Mouse (Mus musculus) liver, embryonic 15.5 days (tissue): ENCODE results near the gene Magi2. TPM values are rescaled to one million over a fixed set of nuclear protein-coding genes. Genes with fewer than 3 reads are reported as not detected.

ENCODE experiments used
- ATAC-seq: fragments of 200-750 bp; cut with Nextera tagmentation; 2 replicates; pipeline ENCODE4 v1.8.0; 2017; ENCODE audit warnings: moderate number of reproducible peaks, mild to moderate bottlenecking, moderate library complexity; ENCODE audit not compliant: insufficient read depth
- H3K27ac ChIP-seq: fragments of 300-500 bp; sonication (generic); replicated peaks from 2 replicates; pipeline ENCODE4 v1.5.1; 2015; ENCODE audit warnings: mild to moderate bottlenecking, inconsistent platforms
- H3K27me3 ChIP-seq: fragments of 300-500 bp; sonication (generic); 2 replicates; pipeline ENCODE4 v1.6.1; 2015; ENCODE audit warnings: mild to moderate bottlenecking, inconsistent platforms
- H3K36me3 ChIP-seq: fragments of 300-500 bp; sonication (generic); replicated peaks from 2 replicates; pipeline ENCODE4 v1.6.1; 2015; ENCODE audit warnings: moderate library complexity, mild to moderate bottlenecking, inconsistent platforms
- H3K4me1 ChIP-seq: fragments of 300-500 bp; sonication (generic); replicated peaks from 2 replicates; pipeline ENCODE4 v1.6.1; 2015; ENCODE audit warnings: inconsistent platforms
- H3K4me2 ChIP-seq: fragments of 300-500 bp; sonication (generic); 2 replicates; pipeline ENCODE4 v1.6.1; 2015; ENCODE audit warnings: moderate library complexity, mild to moderate bottlenecking, inconsistent platforms
- H3K4me3 ChIP-seq: fragments of 300-500 bp; sonication (generic); replicated peaks from 2 replicates; pipeline ENCODE4 v1.5.1; 2015; ENCODE audit warnings: mild to moderate bottlenecking, inconsistent platforms
- H3K9ac ChIP-seq: fragments of 300-500 bp; sonication (generic); 2 replicates; pipeline ENCODE4 v1.6.1; 2015; ENCODE audit warnings: moderate library complexity, mild to moderate bottlenecking, inconsistent platforms
- H3K9me3 ChIP-seq: fragments of 300-500 bp; sonication (generic); replicated peaks from 2 replicates; pipeline ENCODE4 v1.6.1; 2016; ENCODE audit warnings: inconsistent platforms
- WGBS: fragments of 180-500 bp; shearing (Covaris S2); methylation state at CpG from one replicate; pipeline ENCODE4 v1.1.7; 2015; ENCODE audit warnings: mixed read lengths; ENCODE audit not compliant: insufficient replicate concordance; 5-methylcytosine and 5-hydroxymethylcytosine counted together
- polyA plus RNA-seq: library from polyadenylated mRNA; unstranded; fragments of >200 nt; fragmentation: Nextera tagmentation; extraction: Ambion mirVana; gene quantifications from 2 replicates; pipeline ENCODE4 v1.2.1, GENCODE M21; 2015

Magi2 gene
- polyA plus RNA-seq, 1 experiment from 2014 or later: 0.13 TPM

GRCm38 (mm10) chr5:19862854-19863253, 636.0 kb downstream of the Magi2 start:
- H3K9ac ChIP-seq: no peak overlapping the region
- no peaks in the 10 kb centered on the region for H3K4me1 ChIP-seq
- no peak overlapping the region for H3K27ac ChIP-seq
- no peak overlapping the region for H3K4me2 ChIP-seq
- WGBS: 20% methylated on average over 2 of the region's 2 CpGs
- no peak for ATAC-seq
- no peaks in the 10 kb centered on the region for H3K36me3 ChIP-seq
- H3K9me3 ChIP-seq: no peaks in the 10 kb centered on the region
- no peak overlapping the region for H3K4me3 ChIP-seq
- no peaks in the 10 kb centered on the region for H3K27me3 ChIP-seq

- 66% methylated on average over 4 of the region's 4 CpGs for WGBS
- no peak overlapping the region for H3K27ac ChIP-seq
- no peak for ATAC-seq
- H3K4me1 ChIP-seq: no peaks in the 10 kb centered on the region
- no peak overlapping the region for H3K4me3 ChIP-seq
- no peaks in the 10 kb centered on the region for H3K36me3 ChIP-seq
- H3K9ac ChIP-seq: no peak overlapping the region
- H3K27me3 ChIP-seq: no peaks in the 10 kb centered on the region
- H3K4me2 ChIP-seq: no peak overlapping the region
- no peaks in the 10 kb centered on the region for H3K9me3 ChIP-seq
Measured at GRCm38 (mm10) chr5:19870406-19870805, 643.6 kb downstream of the Magi2 start.

GRCm38 (mm10) chr5:19891693-19892092, 664.9 kb downstream of the Magi2 start:
- no peak for ATAC-seq
- WGBS: 33% methylated on average over 3 of the region's 3 CpGs
- H3K27ac ChIP-seq: no peak overlapping the region

GRCm38 (mm10) chr5:19895893-19896292, 669.1 kb downstream of the Magi2 start:
- no peak overlapping the region for H3K9ac ChIP-seq
- ATAC-seq: no peak
- WGBS: 23% methylated on average over 6 of the region's 6 CpGs
- H3K9me3 ChIP-seq: no peaks in the 10 kb centered on the region
- no peaks in the 10 kb centered on the region for H3K36me3 ChIP-seq
- H3K27ac ChIP-seq: no peak overlapping the region
- no peaks in the 10 kb centered on the region for H3K4me1 ChIP-seq
- no peaks in the 10 kb centered on the region for H3K27me3 ChIP-seq
- H3K4me2 ChIP-seq: no peak overlapping the region
- H3K4me3 ChIP-seq: no peak overlapping the region

More at GRCm38 (mm10) chr5:19891693-19892092, 664.9 kb downstream of the Magi2 start:
- H3K36me3 ChIP-seq: no peaks in the 10 kb centered on the region
- H3K9me3 ChIP-seq: no peaks in the 10 kb centered on the region
- no peak overlapping the region for H3K4me2 ChIP-seq
- H3K4me1 ChIP-seq: no peaks in the 10 kb centered on the region
- no peak overlapping the region for H3K9ac ChIP-seq
- no peak overlapping the region for H3K4me3 ChIP-seq
- H3K27me3 ChIP-seq: no peaks in the 10 kb centered on the region

GRCm38 (mm10) chr5:19901625-19902024, 674.8 kb downstream of the Magi2 start:
- Histone ChIP-seq H3K36me3 (no peaks in the 10 kb centered on the region), H3K27ac (no peak overlapping the region), H3K27me3 (no peaks in the 10 kb centered on the region), H3K9me3 (no peaks in the 10 kb centered on the region), H3K4me2 (no peak overlapping the region), H3K4me1 (no peaks in the 10 kb centered on the region), H3K4me3 (no peak overlapping the region), H3K9ac (no peak overlapping the region)
- no peak for ATAC-seq
- 38% methylated on average over 8 of the region's 8 CpGs for WGBS

- peaks cover 21% of the 10 kb centered on the region for H3K27me3 ChIP-seq
Measured at GRCm38 (mm10) chr5:19906636-19907035, 679.8 kb downstream of the Magi2 start.

GRCm38 (mm10) chr5:19907381-19907982, 680.6 kb downstream of the Magi2 start:
- Histone ChIP-seq H3K4me1 (no peaks in the 10 kb centered on the region), H3K9me3 (no peaks in the 10 kb centered on the region), H3K4me3 (no peak overlapping the region), H3K27ac (no peak overlapping the region), H3K27me3 (peaks cover 21% of the 10 kb centered on the region), H3K9ac (no peak overlapping the region), H3K36me3 (no peaks in the 10 kb centered on the region), H3K4me2 (no peak overlapping the region)
- ATAC-seq: no peak
- WGBS: 9% methylated on average over 12 of the region's 12 CpGs

More at GRCm38 (mm10) chr5:19906636-19907035, 679.8 kb downstream of the Magi2 start:
- no peak for ATAC-seq
- no peaks in the 10 kb centered on the region for H3K36me3 ChIP-seq
- no peak overlapping the region for H3K4me2 ChIP-seq
- H3K4me1 ChIP-seq: no peaks in the 10 kb centered on the region
- H3K27ac ChIP-seq: no peak overlapping the region
- H3K9me3 ChIP-seq: no peaks in the 10 kb centered on the region
- 66% methylated on average over 4 of the region's 4 CpGs for WGBS
- H3K4me3 ChIP-seq: no peak overlapping the region
- no peak overlapping the region for H3K9ac ChIP-seq

GRCm38 (mm10) chr5:19907983-19908705, 681.3 kb downstream of the Magi2 start:
- H3K27me3 ChIP-seq: peaks cover 21% of the 10 kb centered on the region
- H3K9me3 ChIP-seq: no peaks in the 10 kb centered on the region
- no peak overlapping the region for H3K27ac ChIP-seq
- no peak overlapping the region for H3K9ac ChIP-seq
- 5% methylated on average over 16 of the region's 16 CpGs for WGBS
- H3K36me3 ChIP-seq: no peaks in the 10 kb centered on the region
- H3K4me2 ChIP-seq: no peak overlapping the region; the same call in 1 of the 2 replicates
- H3K4me3 ChIP-seq: no peak overlapping the region
- ATAC-seq: no peak
- H3K4me1 ChIP-seq: no peaks in the 10 kb centered on the region

- Histone ChIP-seq H3K27me3 (peaks cover 21% of the 10 kb centered on the region), H3K27ac (no peak overlapping the region), H3K36me3 (no peaks in the 10 kb centered on the region), H3K4me3 (no peak overlapping the region), H3K9ac (no peak overlapping the region), H3K4me1 (no peaks in the 10 kb centered on the region), H3K9me3 (no peaks in the 10 kb centered on the region), H3K4me2 (no peak overlapping the region)
- ATAC-seq: no peak
- WGBS: 3% methylated on average over 5 of the region's 5 CpGs
Measured at GRCm38 (mm10) chr5:19908706-19909060, 681.8 kb downstream of the Magi2 start.

- H3K36me3 ChIP-seq: no peaks in the 10 kb centered on the region
- WGBS: 9% methylated on average over 11 of the region's 11 CpGs
- no peak overlapping the region for H3K9ac ChIP-seq
- no peaks in the 10 kb centered on the region for H3K4me1 ChIP-seq
- ATAC-seq: no peak
- no peak overlapping the region for H3K27ac ChIP-seq
- no peaks in the 10 kb centered on the region for H3K9me3 ChIP-seq
- peaks cover 21% of the 10 kb centered on the region for H3K27me3 ChIP-seq
- no peak overlapping the region for H3K4me3 ChIP-seq
- H3K4me2 ChIP-seq: no peak overlapping the region
Measured at GRCm38 (mm10) chr5:19909071-19909470, 682.2 kb downstream of the Magi2 start.

GRCm38 (mm10) chr5:19909664-19910063, 682.8 kb downstream of the Magi2 start:
- Histone ChIP-seq H3K4me1 (no peaks in the 10 kb centered on the region), H3K27me3 (peaks cover 21% of the 10 kb centered on the region), H3K9ac (no peak overlapping the region), H3K4me2 (no peak overlapping the region), H3K36me3 (no peaks in the 10 kb centered on the region), H3K27ac (no peak overlapping the region), H3K4me3 (no peak overlapping the region), H3K9me3 (no peaks in the 10 kb centered on the region)
- 59% methylated on average over 7 of the region's 7 CpGs for WGBS
- ATAC-seq: no peak
